Mouse (Mus musculus): ENCODE measurements around the gene Rin1.
"Not testable (repeated sequence)": the region's sequence is repeated elsewhere in the genome, so short reads cannot be mapped to it uniquely, and the experiment has no call there.

DNA sequence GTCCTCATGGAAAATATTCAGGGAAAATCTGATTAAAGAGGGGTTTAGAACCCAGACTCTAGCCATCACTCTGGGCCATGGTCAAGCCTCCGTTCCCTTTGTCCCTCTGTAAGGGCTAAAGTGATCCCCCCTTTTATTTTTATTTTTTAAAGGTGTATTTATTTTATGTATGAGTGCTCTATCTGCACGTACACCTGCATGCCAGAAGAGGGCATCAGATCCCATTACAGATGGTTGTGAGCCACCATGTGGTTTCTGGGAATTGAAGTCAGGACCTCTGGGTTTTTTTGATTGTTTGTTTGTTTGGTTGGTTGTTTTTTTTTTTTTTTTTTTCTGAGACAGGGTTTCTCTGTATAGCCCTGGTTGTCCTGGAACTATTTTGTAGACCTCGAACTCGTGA, 36.3 kb downstream of the Rin1 start:
- TF ChIP-seq POLR2A, CTCF (IDR thresholded peaks at IDR 0.05; ENCODE audit: extremely low read depth, insufficient read depth, low read length): not testable (repeated sequence)

All from cortical plate, adult 2 months (tissue).